Mouse (Mus musculus) stomach, embryonic 16.5 days (tissue): ENCODE data around the gene Ptger4. TPM values are rescaled to one million over a fixed set of nuclear protein-coding genes. Genes with fewer than 3 reads are reported as not detected.
A peak's percentile ranks its signal among the peaks of the same experiment; 100 is the strongest.

Experiments
- ATAC-seq: fragments of 200-750 bp; cut with Nextera tagmentation; 2 replicates; pipeline ENCODE4 v1.8.0; 2017; ENCODE audit warnings: moderate number of reproducible peaks, moderate TSS enrichment; ENCODE audit not compliant: insufficient read depth, low FRiP score
- H3K27ac ChIP-seq: fragments of 300-500 bp; sonication (generic); 2 replicates; pipeline ENCODE4 v1.5.1; 2014; ENCODE audit warnings: low read length
- H3K27me3 ChIP-seq: fragments of 300-500 bp; sonication (generic); 2 replicates; pipeline ENCODE4 v1.6.1; 2014; ENCODE audit warnings: low read length, control low read depth, mixed read lengths; ENCODE audit not compliant: control insufficient read depth, insufficient read depth
- H3K36me3 ChIP-seq: fragments of 300-500 bp; sonication (generic); 2 replicates; pipeline ENCODE4 v1.6.1; 2014; ENCODE audit warnings: low read length; ENCODE audit not compliant: control insufficient read depth, insufficient read depth
- H3K4me1 ChIP-seq: fragments of 300-500 bp; sonication (generic); 2 replicates; pipeline ENCODE4 v1.6.1; 2014; ENCODE audit warnings: low read length, control low read depth, mixed read lengths; ENCODE audit not compliant: control insufficient read depth, insufficient read depth
- H3K4me2 ChIP-seq: fragments of 300-500 bp; sonication (generic); 2 replicates; pipeline ENCODE4 v1.6.1; 2014; ENCODE audit warnings: low read depth, low read length, mixed read lengths
- H3K4me3 ChIP-seq: fragments of 300-500 bp; sonication (generic); replicated peaks from 2 replicates; pipeline ENCODE4 v1.5.1; 2014; ENCODE audit warnings: mild to moderate bottlenecking, low read length
- H3K9ac ChIP-seq: fragments of 300-500 bp; sonication (generic); 2 replicates; pipeline ENCODE4 v1.6.1; 2014; ENCODE audit warnings: low read length
- H3K9me3 ChIP-seq: fragments of 300-500 bp; sonication (generic); replicated peaks from 2 replicates; pipeline ENCODE4 v1.6.1; 2016; ENCODE audit warnings: low read length, control low read depth; ENCODE audit not compliant: control insufficient read depth
- WGBS: fragments of 180-500 bp; shearing (Covaris S2); extraction: QIAGEN DNeasy Blood & Tissue Kit; methylation state at CpG from one replicate; pipeline ENCODE4 v1.1.7; 2014; 5-methylcytosine and 5-hydroxymethylcytosine counted together
- polyA plus RNA-seq: library from polyadenylated mRNA; unstranded; fragments of >200 nt; fragmentation: Nextera tagmentation; extraction: Ambion mirVana; gene quantifications from 2 replicates; pipeline ENCODE4 v1.2.1, GENCODE M21; 2015

Ptger4 gene
- polyA plus RNA-seq, 1 experiment from 2014 or later = 7.0 TPM

DNA sequence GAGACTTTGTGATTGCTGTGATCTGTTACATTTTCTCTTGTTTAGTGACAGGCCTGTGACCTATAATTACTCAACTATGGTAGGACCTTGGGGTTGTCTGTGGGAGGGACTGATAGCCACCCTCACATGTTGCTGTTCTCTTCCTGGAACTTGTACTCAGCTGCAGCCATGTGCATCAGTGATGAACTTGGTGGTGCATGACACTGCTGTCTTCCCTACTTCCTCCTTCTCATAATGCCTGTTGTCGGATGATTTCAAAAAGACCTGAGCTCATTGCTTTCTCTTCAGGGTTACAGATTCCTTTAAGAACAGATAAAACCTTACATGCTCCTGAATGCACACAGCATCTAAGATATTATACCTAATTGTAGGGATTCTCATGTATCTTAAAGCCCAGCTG lies 56.0 kb downstream of the Ptger4 start:
- Histone ChIP-seq H3K36me3 (no peaks in the 10 kb centered on the region), H3K27me3 (no peaks in the 10 kb centered on the region), H3K9me3 (no peaks in the 10 kb centered on the region), H3K27ac (no peak overlapping the region), H3K4me1 (peaks cover 10% of the 10 kb centered on the region), H3K9ac (no peak overlapping the region), H3K4me3 (no peak overlapping the region), H3K4me2 (no peak overlapping the region)
- 75% methylated on average over 1 of the region's 1 CpGs for WGBS
- no peak for ATAC-seq

DNA sequence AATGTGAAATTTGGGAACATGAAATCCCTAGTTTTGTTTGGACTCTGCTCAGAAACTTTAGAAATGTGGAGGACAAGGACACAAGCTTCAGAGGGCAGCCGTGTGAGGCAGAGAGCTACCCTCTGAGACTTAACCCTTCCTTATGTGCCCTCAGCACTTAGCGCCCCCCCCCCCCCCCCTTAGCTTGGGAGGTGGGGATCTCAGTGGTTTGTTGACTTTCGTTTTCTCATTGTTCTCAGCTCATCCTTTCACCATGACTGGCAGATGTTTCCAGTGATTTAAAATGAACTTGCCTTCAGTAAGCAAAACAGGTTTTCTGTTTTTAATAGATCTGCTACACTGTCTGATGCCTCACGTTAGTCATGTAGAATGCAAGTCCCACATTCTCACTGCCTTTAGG lies 56.9 kb downstream of the Ptger4 start:
- H3K27me3 ChIP-seq = no peaks in the 10 kb centered on the region
- H3K27ac ChIP-seq = no peak overlapping the region
- no peak overlapping the region; the same call in 1 of the 2 replicates for H3K9ac ChIP-seq
- H3K4me1 ChIP-seq = peaks cover 8% of the 10 kb centered on the region
- no peak overlapping the region for H3K4me2 ChIP-seq
- ATAC-seq = no peak
- no peaks in the 10 kb centered on the region for H3K9me3 ChIP-seq
- H3K4me3 ChIP-seq = no peak overlapping the region
- WGBS = 56% methylated on average over 3 of the region's 4 CpGs
- no peaks in the 10 kb centered on the region for H3K36me3 ChIP-seq

DNA sequence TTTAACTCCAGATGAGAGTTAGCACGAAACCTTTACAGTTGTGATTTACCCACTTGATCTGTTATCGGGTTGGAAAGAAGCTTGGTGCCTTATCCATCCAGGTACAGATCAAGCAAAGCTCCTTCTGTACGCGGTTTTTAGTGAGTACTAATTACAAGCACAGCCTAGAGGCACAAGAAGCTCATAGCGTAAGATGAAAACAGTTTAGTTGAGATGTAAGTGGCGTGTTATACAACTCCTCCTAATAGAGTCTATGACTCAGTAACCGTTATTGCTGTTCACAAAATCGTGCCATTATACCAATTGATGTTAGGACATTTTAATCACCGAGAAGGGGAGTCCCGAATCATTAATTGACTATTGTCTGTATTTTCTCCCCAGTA lies 57.7 kb downstream of the Ptger4 start:
- H3K4me1 ChIP-seq = peaks cover 8% of the 10 kb centered on the region
- peak overlapping the region; percentile 84 for H3K27ac ChIP-seq
- no peak for ATAC-seq
- peak overlapping the region; percentile 93 for H3K9ac ChIP-seq
- H3K27me3 ChIP-seq = no peaks in the 10 kb centered on the region
- WGBS = 28% methylated on average over 10 of the region's 10 CpGs
- no peaks in the 10 kb centered on the region for H3K9me3 ChIP-seq
- peak overlapping the region; percentile 99 for H3K4me3 ChIP-seq
- H3K36me3 ChIP-seq = no peaks in the 10 kb centered on the region
- H3K4me2 ChIP-seq = peak overlapping the region; percentile 82

DNA sequence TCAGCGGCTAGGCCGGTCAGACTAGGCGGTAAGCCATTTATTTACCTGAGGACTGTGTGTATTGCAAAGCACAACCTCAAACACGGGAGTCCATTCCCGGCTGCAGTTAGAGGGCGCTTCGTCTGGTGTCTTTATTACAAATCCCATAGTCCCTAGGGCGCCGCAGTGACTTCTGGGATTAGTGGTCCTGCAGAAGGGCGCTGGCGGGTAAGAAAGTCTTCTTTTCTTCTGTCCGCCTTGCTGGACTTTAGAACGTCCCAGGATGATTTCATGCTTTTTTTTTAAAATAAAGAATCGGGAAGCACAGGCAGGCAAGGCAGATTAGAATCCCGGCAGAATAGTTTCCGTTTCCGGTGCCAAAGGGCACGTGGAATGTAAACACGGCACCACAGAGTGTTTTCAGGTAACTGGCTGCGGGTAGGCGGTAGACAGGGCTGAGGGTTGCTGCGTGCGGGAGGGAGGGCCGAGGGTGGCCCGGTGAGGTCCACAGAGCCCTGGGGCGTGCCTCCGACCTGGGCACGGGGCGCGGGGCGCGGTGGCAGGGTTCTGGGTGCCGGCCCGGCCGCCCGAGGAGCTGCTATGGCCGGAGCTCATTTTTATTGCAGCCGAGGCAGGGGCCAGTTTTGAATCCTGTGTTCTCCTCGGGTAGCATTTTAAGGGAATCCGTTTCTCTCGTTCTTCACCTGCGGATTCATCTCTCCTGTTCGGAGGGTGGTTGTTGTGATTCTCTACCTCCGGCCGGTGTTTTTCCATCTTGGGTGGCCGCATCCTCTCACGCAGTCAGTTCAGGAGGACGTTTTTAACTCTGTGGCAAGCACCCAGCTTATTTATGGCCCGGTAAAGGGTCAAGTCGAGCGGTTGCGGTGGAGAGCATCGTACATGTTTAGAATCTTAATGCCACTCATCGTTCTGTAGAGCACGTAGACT lies 58.4 kb downstream of the Ptger4 start, which contains the start of gene Ttc33:
TSS of gene Ttc33 (plus strand) at position 160 of the 927 bp plus-strand sequence.
- whole genome bisulfite sequencing = under 1% methylated on average over 55 of the region's 55 CpGs
- H3K4me1 ChIP-seq = peaks cover 8% of the 10 kb centered on the region
- peak within 1 kb of the TSS; percentile 93 for H3K9ac ChIP-seq
- no peaks in the 10 kb centered on the region for H3K9me3 ChIP-seq
- peak; percentile 87 for ATAC-seq
- H3K4me2 ChIP-seq = peak within 1 kb of the TSS; percentile 82
- peak within 1 kb of the TSS; percentile 99 for H3K4me3 ChIP-seq
- no peaks in the 10 kb centered on the region for H3K27me3 ChIP-seq
- peak within 1 kb of the TSS; percentile 84 for H3K27ac ChIP-seq
- H3K36me3 ChIP-seq = 0 out of 2 replicates have a peak, but pooled peaks cover under 1% of the 10 kb centered on the region

DNA sequence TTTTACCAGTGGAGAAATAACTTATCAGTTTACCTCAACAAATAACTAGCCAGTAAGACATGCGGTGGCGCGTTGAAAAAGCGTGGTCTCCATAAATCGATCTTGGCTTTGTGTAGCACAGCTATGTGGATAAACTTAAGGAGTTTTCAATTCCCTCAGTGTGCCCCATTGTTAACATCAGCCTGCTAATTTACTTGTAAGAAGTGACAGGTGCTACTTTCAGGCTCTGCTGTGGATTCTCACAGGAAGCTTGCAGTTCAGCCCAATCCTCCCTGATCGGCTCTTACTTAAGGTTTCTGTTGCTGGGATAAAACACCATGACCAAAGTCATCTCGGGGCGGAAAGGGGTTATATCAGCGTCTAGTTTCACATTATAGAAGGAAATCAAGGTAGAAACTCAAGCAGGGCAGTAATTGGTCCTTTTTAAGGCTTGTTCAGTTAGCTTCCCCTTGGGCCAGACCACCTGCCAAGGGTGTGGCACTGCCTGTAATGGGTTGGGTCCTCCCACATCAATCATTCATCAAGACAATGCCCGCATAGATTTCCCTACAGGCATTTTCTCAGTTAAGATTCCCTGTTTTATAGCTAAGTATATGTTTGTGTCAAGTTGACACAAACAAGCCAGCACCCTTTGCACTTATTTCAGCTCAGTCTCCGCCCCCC lies 59.2 kb downstream of the Ptger4 start:
- peaks cover 8% of the 10 kb centered on the region for H3K4me1 ChIP-seq
- no peaks in the 10 kb centered on the region for H3K27me3 ChIP-seq
- no peaks in the 10 kb centered on the region for H3K9me3 ChIP-seq
- peak overlapping the region; percentile 93 for H3K9ac ChIP-seq
- peak overlapping the region; percentile 84 for H3K27ac ChIP-seq
- 0 out of 2 replicates have a peak, but pooled peaks cover 5% of the 10 kb centered on the region for H3K36me3 ChIP-seq
- peak; percentile 63; the same call in 1 of the 2 replicates for ATAC-seq
- peak overlapping the region; percentile 99 for H3K4me3 ChIP-seq
- WGBS = 32% methylated on average over 11 of the region's 11 CpGs
- peak overlapping the region; percentile 82 for H3K4me2 ChIP-seq

DNA sequence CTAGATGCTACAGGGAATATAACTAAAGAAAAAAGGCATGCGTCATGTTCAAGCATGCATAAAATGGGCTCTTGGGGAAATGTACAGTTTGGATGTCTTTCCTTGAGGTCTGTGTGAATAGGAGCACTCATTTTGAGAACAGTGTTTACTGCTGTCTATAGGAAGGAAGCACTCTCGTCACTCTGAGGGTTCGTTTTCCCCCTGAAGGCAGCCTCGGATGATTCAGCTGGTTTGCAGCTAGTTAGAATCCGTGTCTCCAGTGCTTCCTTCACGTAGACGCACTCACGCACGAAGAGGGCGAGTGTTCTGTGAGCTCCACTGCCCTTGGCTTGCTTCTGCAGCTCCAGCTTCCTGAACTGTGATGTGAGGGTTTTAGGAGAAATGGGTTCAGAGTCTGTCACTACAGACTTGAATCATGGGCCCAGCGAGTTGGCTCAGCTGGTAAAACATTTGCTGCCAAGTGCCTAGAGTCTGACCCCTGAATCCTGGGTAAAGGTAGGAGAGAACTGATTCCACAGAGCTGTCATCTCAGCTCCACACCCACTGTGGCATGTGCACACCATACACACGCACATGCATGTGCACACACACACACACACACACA lies 70.7 kb downstream of the Ptger4 start:
- Histone ChIP-seq H3K9ac (no peak overlapping the region), H3K4me2 (no peak overlapping the region), H3K4me3 (no peak overlapping the region), H3K36me3 (peaks cover 23% of the 10 kb centered on the region), H3K9me3 (no peaks in the 10 kb centered on the region), H3K27ac (no peak overlapping the region), H3K27me3 (no peaks in the 10 kb centered on the region), H3K4me1 (no peaks in the 10 kb centered on the region)
- ATAC-seq = no peak
- 86% methylated on average over 12 of the region's 12 CpGs for WGBS

DNA sequence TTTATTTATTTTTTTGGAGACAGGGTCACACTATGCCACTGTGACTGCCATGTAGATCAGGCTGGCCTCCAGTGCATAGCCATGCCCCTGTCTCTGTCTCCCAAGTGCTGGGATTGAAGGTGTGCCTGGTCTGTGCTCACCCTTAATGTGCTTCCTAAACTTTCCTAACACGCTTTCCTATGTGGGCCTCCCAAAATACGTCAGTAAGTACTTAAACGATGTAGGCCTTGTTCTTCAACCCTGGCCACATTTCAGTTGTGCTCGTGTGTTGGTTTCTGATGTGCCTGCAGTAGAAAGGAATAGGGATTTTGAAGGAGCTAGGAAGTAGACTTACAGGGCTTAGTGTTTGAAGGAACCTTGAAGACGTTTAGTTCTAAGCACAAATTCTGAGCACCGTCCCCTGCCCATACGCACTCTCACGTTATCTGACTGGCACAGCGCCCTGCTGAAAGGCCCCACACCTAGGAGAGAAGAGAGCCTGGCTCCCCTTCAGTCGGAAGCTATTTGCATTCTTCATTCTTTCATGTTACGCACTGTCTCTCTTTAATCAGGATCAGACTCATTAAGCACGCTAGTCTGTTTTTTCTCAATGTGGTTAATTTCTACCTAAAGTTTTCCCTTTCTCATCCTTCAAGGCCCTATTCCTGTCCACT lies 78.7 kb downstream of the Ptger4 start:
- no peaks in the 10 kb centered on the region for H3K9me3 ChIP-seq
- no peaks in the 10 kb centered on the region for H3K4me1 ChIP-seq
- H3K4me3 ChIP-seq = no peak overlapping the region
- no peak overlapping the region for H3K27ac ChIP-seq
- H3K4me2 ChIP-seq = no peak overlapping the region
- no peaks in the 10 kb centered on the region for H3K27me3 ChIP-seq
- ATAC-seq = no peak
- WGBS = 83% methylated on average over 12 of the region's 12 CpGs
- no peak overlapping the region for H3K9ac ChIP-seq
- peaks cover 15% of the 10 kb centered on the region; the same call in 1 of the 2 replicates for H3K36me3 ChIP-seq

DNA sequence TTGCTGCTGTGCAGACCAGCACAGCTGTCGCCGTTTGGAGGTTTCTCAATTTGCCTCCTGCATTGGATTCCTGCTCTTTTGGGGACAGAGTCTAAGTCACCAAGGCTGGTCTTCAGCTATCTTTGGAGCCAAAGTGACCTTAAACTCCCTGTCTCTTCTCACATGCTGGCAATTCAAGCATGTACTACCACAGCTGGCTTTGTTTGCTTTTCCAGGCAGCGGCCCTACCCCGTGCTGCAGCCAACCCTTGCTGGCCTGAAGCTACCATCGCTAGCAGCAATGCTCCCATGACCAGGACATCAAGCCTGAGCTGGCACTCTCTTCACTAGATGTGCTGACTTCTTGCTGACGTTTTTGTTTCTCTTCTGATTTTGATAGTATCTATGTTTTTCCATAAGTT lies 85.2 kb downstream of the Ptger4 start:
- Histone ChIP-seq H3K27me3 (no peaks in the 10 kb centered on the region), H3K4me3 (no peak overlapping the region), H3K9me3 (no peaks in the 10 kb centered on the region), H3K4me2 (no peak overlapping the region), H3K36me3 (0 out of 2 replicates have a peak, but pooled peaks cover 2% of the 10 kb centered on the region), H3K4me1 (no peaks in the 10 kb centered on the region), H3K9ac (no peak overlapping the region), H3K27ac (no peak overlapping the region)
- 67% methylated on average over 6 of the region's 6 CpGs for WGBS
- no peak for ATAC-seq
